Mouse (Mus musculus) lung, embryonic 14.5 days (tissue): ENCODE data around the gene Gmeb2. TPM values are rescaled to one million over a fixed set of nuclear protein-coding genes. Genes with fewer than 3 reads are reported as not detected.
A peak's percentile ranks its signal among the peaks of the same experiment; 100 is the strongest.

Experiments used
- ATAC-seq: fragments of 200-750 bp; cut with Nextera tagmentation; 2 replicates; pipeline ENCODE4 v1.8.0; 2017; ENCODE audit warnings: mild to moderate bottlenecking, moderate TSS enrichment, moderate library complexity; ENCODE audit not compliant: insufficient read depth
- DNase-seq: peaks from one replicate; pipeline ENCODE4 v3.0.0-alpha.2; 2015
- H3K27ac ChIP-seq: fragments of 300-500 bp; sonication (generic); 2 replicates; pipeline ENCODE4 v1.5.1; 2014; ENCODE audit warnings: low read depth, mild to moderate bottlenecking, moderate library complexity
- H3K27me3 ChIP-seq: fragments of 300-500 bp; sonication (generic); 2 replicates; pipeline ENCODE4 v1.6.1; 2014; ENCODE audit warnings: low read length, control low read depth; ENCODE audit not compliant: insufficient read depth
- H3K36me3 ChIP-seq: fragments of 300-500 bp; sonication (generic); 2 replicates; pipeline ENCODE4 v1.6.1; 2014; ENCODE audit warnings: control low read depth; ENCODE audit not compliant: insufficient read depth
- H3K4me1 ChIP-seq: fragments of 300-500 bp; sonication (generic); 2 replicates; pipeline ENCODE4 v1.6.1; 2014; ENCODE audit warnings: antibody characterized with exemption, control low read depth; ENCODE audit not compliant: insufficient read depth
- H3K4me2 ChIP-seq: fragments of 300-500 bp; sonication (generic); 2 replicates; pipeline ENCODE4 v1.6.1; 2014; ENCODE audit warnings: mild to moderate bottlenecking
- H3K4me3 ChIP-seq: fragments of 300-500 bp; sonication (generic); 2 replicates; pipeline ENCODE4 v1.5.1; 2014; ENCODE audit warnings: low read depth, low read length
- H3K9ac ChIP-seq: fragments of 300-500 bp; sonication (generic); 2 replicates; pipeline ENCODE4 v1.6.1; 2014
- H3K9me3 ChIP-seq: fragments of 300-500 bp; sonication (generic); 2 replicates; pipeline ENCODE4 v1.6.1; 2016; ENCODE audit warnings: low read depth, low read length, control low read depth
- CTCF ChIP-seq: IDR thresholded peaks from 2 replicates; pipeline ENCODE4 v1.5.1; 2016; ENCODE audit warnings: antibody characterized with exemption, low read depth
- WGBS: fragments of 180-500 bp; shearing (Covaris S2); extraction: QIAGEN DNeasy Blood & Tissue Kit; methylation state at CpG from one replicate; pipeline ENCODE4 v1.1.7; 2014; 5-methylcytosine and 5-hydroxymethylcytosine counted together
- polyA plus RNA-seq: library from polyadenylated mRNA; unstranded; fragments of >200 nt; fragmentation: Nextera tagmentation; extraction: Ambion mirVana; gene quantifications from 2 replicates; pipeline ENCODE4 v1.2.1, GENCODE M21; 2014

Gene Gmeb2
- polyA plus RNA-seq, 1 experiment from 2014 or later, result 21.2 TPM

GRCm38 (mm10) chr2:181314080-181314810, 26.4 kb upstream of the Gmeb2 start, which contains the start of gene Stmn3:
TSS of gene Stmn3 (minus strand) at chr2:181314500.
- Histone ChIP-seq H3K9me3 (no peaks in the 10 kb centered on the region), H3K27me3 (peaks cover 34% of the 10 kb centered on the region), H3K4me2 (peak within 1 kb of the TSS; percentile 40; the same call in 1 of the 2 replicates), H3K36me3 (no peaks in the 10 kb centered on the region), H3K4me3 (peak within 1 kb of the TSS; percentile 8; the same call in 1 of the 2 replicates), H3K9ac (no peak within 1 kb of the TSS), H3K4me1 (no peaks in the 10 kb centered on the region), H3K27ac (no peak within 1 kb of the TSS)
- peak; percentile 69 for ATAC-seq
- WGBS, result 4% methylated on average over 23 of the region's 23 CpGs
- DNase-seq, result peak; percentile 82
- TF ChIP-seq CTCF, result no peak

GRCm38 (mm10) chr2:181313344-181314079, 25.7 kb upstream of the Gmeb2 start:
- ATAC-seq (peak; percentile 47; the same call in 1 of the 2 replicates), DNase-seq (no peak)
- Histone ChIP-seq H3K4me3 (peak overlapping the region; percentile 8; the same call in 1 of the 2 replicates), H3K4me2 (peak overlapping the region; percentile 40; the same call in 1 of the 2 replicates), H3K9ac (no peak overlapping the region), H3K27ac (no peak overlapping the region), H3K36me3 (no peaks in the 10 kb centered on the region), H3K27me3 (peaks cover 34% of the 10 kb centered on the region), H3K9me3 (no peaks in the 10 kb centered on the region), H3K4me1 (no peaks in the 10 kb centered on the region)
- 4% methylated on average over 35 of the region's 35 CpGs for WGBS
- TF ChIP-seq CTCF, result no peak

GRCm38 (mm10) chr2:181313006-181313343, 25.1 kb upstream of the Gmeb2 start:
- no peaks in the 10 kb centered on the region for H3K9me3 ChIP-seq
- H3K36me3 ChIP-seq, result no peaks in the 10 kb centered on the region
- TF ChIP-seq CTCF, result no peak
- DNase-seq, result no peak
- no peak overlapping the region for H3K4me3 ChIP-seq
- no peak overlapping the region for H3K9ac ChIP-seq
- no peaks in the 10 kb centered on the region for H3K4me1 ChIP-seq
- no peak overlapping the region for H3K4me2 ChIP-seq
- H3K27ac ChIP-seq, result no peak overlapping the region
- WGBS, result 7% methylated on average over 5 of the region's 5 CpGs
- ATAC-seq, result no peak
- H3K27me3 ChIP-seq, result peaks cover 34% of the 10 kb centered on the region

DNA sequence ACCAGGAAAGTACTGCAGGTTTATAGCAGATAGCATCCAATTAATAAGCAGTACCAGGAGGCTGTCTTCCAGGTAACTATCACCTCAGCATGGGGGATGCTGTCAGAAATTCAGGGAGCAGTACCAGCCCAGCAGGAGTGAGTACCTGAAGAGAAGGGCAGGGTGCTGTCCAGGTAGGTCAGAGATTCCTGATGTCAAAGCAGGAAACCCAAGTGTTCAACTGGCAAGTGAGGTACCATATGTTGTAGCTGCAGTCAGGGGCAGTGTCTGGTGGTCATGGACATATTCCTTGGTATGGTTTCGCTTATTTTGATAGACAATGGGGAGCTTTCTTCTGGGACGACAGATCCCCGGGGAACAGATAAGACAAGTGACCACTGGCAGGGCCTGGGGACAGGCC, 24.6 kb upstream of the Gmeb2 start:
- H3K9ac ChIP-seq, result no peak overlapping the region
- no peaks in the 10 kb centered on the region for H3K36me3 ChIP-seq
- H3K4me2 ChIP-seq, result no peak overlapping the region
- no peak overlapping the region for H3K4me3 ChIP-seq
- ATAC-seq (no peak), DNase-seq (no peak)
- TF ChIP-seq CTCF, result no peak
- H3K27ac ChIP-seq, result no peak overlapping the region
- peaks cover 34% of the 10 kb centered on the region for H3K27me3 ChIP-seq
- no peaks in the 10 kb centered on the region for H3K4me1 ChIP-seq
- WGBS, result 62% methylated on average over 3 of the region's 3 CpGs
- H3K9me3 ChIP-seq, result no peaks in the 10 kb centered on the region

DNA sequence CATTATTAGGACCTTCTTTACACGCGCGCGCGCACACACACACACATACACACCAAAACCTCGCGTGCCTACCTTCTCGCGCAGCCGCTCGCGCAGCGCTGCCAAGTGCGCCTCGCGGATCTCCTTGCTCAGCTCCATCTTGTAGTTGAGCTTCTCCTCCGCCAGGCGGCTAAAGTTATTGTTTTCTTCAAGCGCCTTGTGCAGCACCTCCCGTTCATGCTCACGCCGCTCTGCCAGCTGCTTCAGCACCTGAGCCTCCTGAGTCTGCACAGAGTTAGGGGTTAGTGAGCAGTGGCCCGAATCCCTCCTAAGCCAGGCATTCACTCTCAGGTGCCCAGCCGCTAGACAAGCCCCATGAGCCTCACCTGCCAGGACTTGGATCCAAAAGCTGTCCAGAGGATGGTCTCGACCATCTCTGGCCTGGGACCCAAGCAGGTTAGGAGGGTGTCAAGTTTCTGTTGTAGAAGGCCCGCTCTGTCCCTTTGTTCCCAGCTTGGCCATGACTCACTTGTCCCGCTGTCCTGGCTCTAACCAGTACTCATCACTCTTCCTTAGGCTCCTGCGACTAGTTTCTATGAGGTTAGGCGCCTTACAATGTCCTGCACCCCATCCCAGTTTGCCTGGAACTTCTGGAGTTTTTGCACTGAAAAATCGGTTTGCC, 19.4 kb upstream of the Gmeb2 start:
- Histone ChIP-seq H3K27me3 (peaks cover 20% of the 10 kb centered on the region), H3K4me3 (no peak overlapping the region), H3K4me2 (no peak overlapping the region), H3K27ac (no peak overlapping the region), H3K36me3 (peaks cover 3% of the 10 kb centered on the region; the same call in 1 of the 2 replicates), H3K4me1 (no peaks in the 10 kb centered on the region), H3K9me3 (no peaks in the 10 kb centered on the region), H3K9ac (no peak overlapping the region)
- DNase-seq, result peak; percentile 74
- TF ChIP-seq CTCF, result peak; percentile 64
- ATAC-seq, result peak; percentile 31; the same call in 1 of the 2 replicates
- WGBS, result 8% methylated on average over 30 of the region's 30 CpGs

- no peak for ATAC-seq
- no peak overlapping the region for H3K4me3 ChIP-seq
- H3K4me2 ChIP-seq, result no peak overlapping the region
- H3K27me3 ChIP-seq, result peaks cover 15% of the 10 kb centered on the region
- no peak overlapping the region for H3K9ac ChIP-seq
- no peaks in the 10 kb centered on the region for H3K4me1 ChIP-seq
- TF ChIP-seq CTCF, result no peak
- H3K27ac ChIP-seq, result no peak overlapping the region
- no peak for DNase-seq
- H3K9me3 ChIP-seq, result no peaks in the 10 kb centered on the region
- peaks cover 19% of the 10 kb centered on the region for H3K36me3 ChIP-seq
- WGBS, result 81% methylated on average over 1 of the region's 1 CpGs
These were observed 17.1 kb upstream of the Gmeb2 start for GRCm38 (mm10) chr2:181304944-181305343.

DNA sequence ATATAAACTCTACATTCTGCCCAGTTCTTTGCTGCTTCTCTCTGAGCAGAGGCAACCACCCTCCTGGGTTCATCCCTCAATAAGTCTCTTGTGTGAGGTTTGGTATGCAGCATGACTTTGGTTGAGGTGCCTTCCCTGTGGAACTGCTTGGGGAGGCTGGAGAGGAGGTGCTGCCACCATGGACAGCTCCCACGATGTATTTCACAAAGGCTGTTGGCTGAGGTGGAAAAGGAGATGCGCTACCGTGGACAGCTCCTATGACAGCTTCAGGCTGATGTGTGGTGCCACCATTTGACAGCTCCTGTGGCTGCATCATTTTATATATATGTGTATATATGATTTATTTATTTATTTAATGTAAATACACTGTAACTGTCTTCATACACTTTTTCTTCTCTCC, 14.2 kb upstream of the Gmeb2 start:
- Histone ChIP-seq H3K9ac (no peak overlapping the region), H3K4me3 (no peak overlapping the region), H3K27me3 (peaks cover 12% of the 10 kb centered on the region), H3K4me1 (no peaks in the 10 kb centered on the region), H3K36me3 (peaks cover 19% of the 10 kb centered on the region), H3K27ac (no peak overlapping the region), H3K4me2 (no peak overlapping the region), H3K9me3 (no peaks in the 10 kb centered on the region)
- WGBS, result 20% methylated on average over 3 of the region's 3 CpGs
- ATAC-seq (no peak), DNase-seq (peak; percentile 79)
- no peak for TF ChIP-seq CTCF
